Mouse (Mus musculus) regulatory T cell (primary cell): ENCODE measurements around the gene Gm10058.
"Not testable (repeated sequence)": the region's sequence is repeated elsewhere in the genome, so short reads cannot be mapped to it uniquely, and the experiment has no call there.

Experiments used
- in situ Hi-C: fragments of 300-600 bp; cut with MboI, MseI; formaldehyde crosslinking; loops from one replicate; pipeline ENCODE4 v1.15.1; 2025; ENCODE audit warnings: high pct_unique_total_duplicates

The Gm10058 gene

GRCm38 (mm10) chrX:27946785-27947184, at the start of gene Gm10058:
Gene Gm10058 (minus strand): TSS chrX:27946885.
- in situ Hi-C loops, result not testable (repeated sequence)
